Mouse (Mus musculus) left cerebral cortex, postnatal 36 days (tissue): ENCODE measurements around the gene Ano10. TPM values are rescaled to one million over a fixed set of nuclear protein-coding genes. Genes with fewer than 3 reads are reported as not detected.

ENCODE experiments used
- DNase-seq, 2 experiments: peaks; one replicate each; pipeline ENCODE4 v3.0.0; 2021 to 2022; ENCODE audit warnings: low spot score in 2 of 2, mixed read lengths in 1 of 2
- intact Hi-C: fragments of 180-260 bp; cut with DNase I; formaldehyde crosslinking; loops from one replicate; pipeline ENCODE4 v1.15.1; 2025
- microRNA-seq: library from miRNA; unstranded; fragments of <30 nt; microRNA quantifications from one replicate; pipeline ENCODE4 v1.2.0, GENCODE M21; 2022
- total RNA-seq, 2 experiments: library from RNA; stranded (reverse); gene quantifications; 2 replicates each; pipeline ENCODE4 v1.2.3; 2021

Ano10 gene
- total RNA-seq, 2 experiments from 2014 or later = 27.4 to 30.3 TPM

- no peak for DNase-seq
- intact Hi-C loops = no loop called here
Measured at GRCm38 (mm10) chr9:122143219-122143618, 151.0 kb downstream of the Ano10 start.

- intact Hi-C loops = no loop called here
- DNase-seq = no peak
Measured at GRCm38 (mm10) chr9:122139236-122139635, 155.0 kb downstream of the Ano10 start.

GRCm38 (mm10) chr9:122138371-122139029 lies 155.7 kb downstream of the Ano10 start:
- intact Hi-C loops = no loop called here

GRCm38 (mm10) chr9:122137960-122138359 lies 156.3 kb downstream of the Ano10 start:
- intact Hi-C loops = no loop called here

More at GRCm38 (mm10) chr9:122138371-122139029, 155.7 kb downstream of the Ano10 start:
- no peak for DNase-seq

GRCm38 (mm10) chr9:122135885-122136170 lies 158.4 kb downstream of the Ano10 start:
- no peak for DNase-seq
- intact Hi-C loops = no loop called here

More at GRCm38 (mm10) chr9:122137960-122138359, 156.3 kb downstream of the Ano10 start:
- DNase-seq = no peak

- intact Hi-C loops = no loop called here
- no peak for DNase-seq
Measured at GRCm38 (mm10) chr9:122135095-122135884, 158.9 kb downstream of the Ano10 start.

GRCm38 (mm10) chr9:122132145-122132544 lies 162.1 kb downstream of the Ano10 start:
- intact Hi-C loops = no loop called here
- no peak for DNase-seq

GRCm38 (mm10) chr9:122130666-122131065 lies 163.6 kb downstream of the Ano10 start:
- DNase-seq = no peak
- intact Hi-C loops = no loop called here

GRCm38 (mm10) chr9:122128686-122129085 lies 165.5 kb downstream of the Ano10 start:
- DNase-seq = no peak
- intact Hi-C loops = no loop called here

- no peak for DNase-seq
- intact Hi-C loops = no loop called here
Measured at GRCm38 (mm10) chr9:122127271-122127785, 166.9 kb downstream of the Ano10 start.

GRCm38 (mm10) chr9:122126790-122127189 lies 167.4 kb downstream of the Ano10 start:
- no peak for DNase-seq
- intact Hi-C loops = no loop called here

Small RNA genes within 50 kb of the gene (microRNA-seq; reads per million reads assigned to microRNA genes)
- gene Mir8106 = not detected

Other genes with a start within 250 kb of the Ano10 start
- 100 to 1,000 TPM; 108 to 117 TPM for gene Snrk, start 177.2 kb downstream of the Ano10 start, total RNA-seq
- gene Abhd5, start 57.2 kb upstream of the Ano10 start, total RNA-seq = 10 to 100 TPM; 19.6 to 20.9 TPM